Mouse (Mus musculus): ENCODE data around the gene Ldb3.

The Ldb3 gene

DNA sequence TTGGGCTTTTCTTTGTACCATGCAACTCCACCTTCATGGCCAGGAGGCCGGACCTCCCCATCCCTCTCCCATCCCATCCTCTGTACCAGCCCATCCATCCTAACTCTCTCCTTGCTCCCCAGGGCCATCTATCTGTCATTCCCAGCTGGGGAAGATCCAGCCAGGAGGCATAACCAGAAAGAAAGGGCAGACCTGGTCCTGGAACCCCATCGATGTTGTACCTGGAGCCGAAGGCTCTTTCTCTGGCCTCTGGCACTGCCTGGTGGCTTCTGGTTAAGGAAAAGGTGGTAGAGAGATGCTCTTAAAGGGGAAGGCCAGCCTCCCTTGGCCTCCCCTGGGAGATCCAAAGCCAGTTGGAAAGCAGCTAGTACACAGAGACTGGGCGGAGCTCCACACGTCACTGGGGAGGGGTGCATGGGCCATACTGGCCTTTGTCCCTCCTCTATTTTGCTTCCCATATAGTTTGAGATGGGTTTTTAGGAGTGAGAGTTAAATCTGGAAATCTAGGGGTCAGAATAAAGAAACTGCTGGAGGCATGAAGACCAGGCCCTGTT is 1.6 kb upstream of the Ldb3 start:
- DNase-seq: peak; percentile 93

DNA sequence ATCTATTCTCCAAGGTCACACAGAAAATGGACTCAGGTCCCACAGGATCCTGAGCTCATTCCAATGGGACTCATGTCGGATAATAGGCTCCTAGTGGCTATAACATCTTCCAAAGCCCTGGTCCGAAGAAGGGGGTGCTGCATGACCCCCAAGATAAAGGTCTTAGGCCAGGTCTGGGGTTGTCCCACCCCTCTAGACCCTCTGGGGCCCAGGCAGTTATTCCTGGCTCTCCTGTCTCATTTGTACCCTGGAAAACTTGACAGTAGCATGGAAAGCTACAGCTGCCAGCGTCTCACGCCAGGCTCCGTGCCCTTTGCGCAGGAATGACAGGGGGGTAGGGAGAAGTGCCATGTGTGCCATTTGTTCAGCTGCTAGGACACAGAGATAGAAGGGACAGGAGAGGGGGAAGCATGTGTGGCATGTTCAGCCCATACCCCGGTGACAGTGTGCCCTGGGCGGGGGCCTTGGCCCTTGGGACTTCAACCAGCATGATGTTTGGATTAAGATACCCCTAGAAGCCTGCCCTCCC is 767 bp upstream of the Ldb3 start:
- DNase-seq: peak; percentile 97

DNA sequence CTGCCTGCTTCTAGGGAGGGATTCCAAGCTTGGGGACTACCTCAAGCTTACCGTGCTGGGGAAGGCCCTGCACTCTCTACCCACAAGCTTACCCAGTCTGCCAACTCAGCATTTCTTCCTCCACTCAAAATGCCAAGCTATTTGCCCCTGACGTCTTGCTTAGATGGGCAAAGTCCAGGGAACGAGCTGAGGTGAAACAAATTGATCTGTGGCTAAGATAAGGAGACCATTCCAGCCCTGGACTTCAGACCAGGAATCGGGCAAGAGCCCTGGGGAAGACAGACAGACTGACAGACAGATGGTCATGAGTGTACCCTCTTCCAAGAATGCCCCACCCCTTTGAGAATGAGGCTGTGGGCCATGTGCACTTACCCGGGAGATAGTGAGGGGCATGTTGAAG is 477 bp downstream of the Ldb3 start:
- DNase-seq: no peak

DNA sequence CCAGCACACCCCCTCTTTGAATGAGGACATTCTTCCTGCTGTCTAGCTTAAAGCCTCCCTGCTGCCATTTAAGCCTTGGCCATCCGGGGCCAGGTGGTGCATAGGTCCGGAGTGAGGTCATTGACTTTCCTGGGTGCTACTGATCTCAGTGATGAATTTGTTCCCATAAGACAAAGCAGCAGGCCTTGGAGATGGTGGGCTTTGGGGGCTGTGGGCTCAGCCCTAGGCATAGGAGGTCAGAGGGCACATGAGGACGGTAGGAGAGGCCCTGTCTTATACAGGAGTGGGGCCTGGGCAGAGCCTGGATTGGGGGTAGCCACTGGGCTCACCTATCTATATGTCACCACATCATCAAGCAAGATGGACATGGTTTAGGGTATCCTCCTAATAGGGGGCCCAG is 1.6 kb downstream of the Ldb3 start:
- peak; percentile 90 for DNase-seq

DNA sequence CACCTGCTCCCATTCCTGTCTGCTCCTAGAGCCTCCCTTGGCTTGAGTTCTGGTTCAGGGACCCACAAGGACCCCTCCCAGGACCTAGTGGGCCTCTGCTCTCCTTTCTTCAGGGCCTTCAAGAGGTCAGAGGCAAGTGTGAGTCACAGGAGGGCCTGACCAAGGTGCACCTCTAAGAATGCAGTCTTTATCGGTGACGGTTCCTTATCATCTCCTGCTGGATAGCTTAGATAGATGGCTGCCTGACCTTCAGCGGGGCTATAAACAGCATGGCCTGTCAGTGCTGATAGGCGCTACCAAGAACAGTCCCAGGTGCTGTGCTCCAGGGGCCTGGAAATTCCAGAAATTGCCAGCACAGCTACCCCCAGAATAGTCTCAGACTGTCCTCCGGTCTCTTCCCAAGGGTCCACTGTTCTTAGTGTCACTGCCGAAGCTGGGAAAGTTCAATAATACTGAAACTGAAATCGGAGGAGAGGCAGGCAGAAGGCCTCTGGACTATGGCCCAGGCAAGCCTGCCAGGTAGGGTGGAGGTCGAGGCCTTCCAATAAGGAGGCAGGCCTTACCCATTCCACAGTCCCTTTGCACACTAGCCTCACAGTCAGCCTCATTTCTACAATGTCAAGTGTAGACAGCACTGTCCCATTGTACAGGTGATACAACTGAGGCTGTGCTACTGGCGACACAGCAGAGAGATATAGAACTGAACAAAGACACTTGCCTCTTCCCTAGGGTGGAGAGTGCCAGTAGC is 3.0 kb downstream of the Ldb3 start:
- DNase-seq: peak; percentile 91

DNA sequence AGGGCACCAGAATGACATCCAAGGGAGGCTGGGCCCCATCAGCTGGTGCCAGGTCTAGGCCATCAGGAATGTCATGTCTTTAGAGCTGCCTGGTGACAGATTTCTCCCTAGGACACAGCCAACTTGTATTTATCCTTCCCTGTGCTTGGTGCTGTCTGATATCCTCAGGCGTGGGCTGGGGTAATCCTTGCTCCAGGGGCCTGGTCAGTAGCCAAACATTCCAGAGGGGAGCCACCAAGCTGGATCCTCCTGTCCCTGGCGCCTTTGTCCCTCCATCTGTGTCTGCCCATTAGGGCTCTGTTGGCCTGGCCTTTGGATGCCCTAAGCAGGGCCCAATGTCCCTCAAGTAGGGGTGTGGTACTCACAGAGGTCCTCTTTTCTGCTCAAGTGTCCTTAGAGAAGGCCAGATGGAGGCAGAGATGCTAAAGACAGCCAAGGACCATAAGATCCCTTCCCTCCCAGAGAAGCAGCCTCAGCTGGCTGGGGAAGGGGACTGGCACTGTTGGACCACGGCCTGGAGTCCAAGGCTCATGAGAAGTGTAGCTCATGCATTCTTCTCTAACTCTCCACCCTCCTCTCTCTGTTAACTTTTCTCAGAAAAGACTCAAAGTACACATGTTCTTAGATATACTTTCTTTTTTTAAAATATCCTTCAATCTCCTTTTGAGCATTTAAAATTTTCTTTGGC is 5.6 kb downstream of the Ldb3 start:
- peak; percentile 98 for DNase-seq

DNA sequence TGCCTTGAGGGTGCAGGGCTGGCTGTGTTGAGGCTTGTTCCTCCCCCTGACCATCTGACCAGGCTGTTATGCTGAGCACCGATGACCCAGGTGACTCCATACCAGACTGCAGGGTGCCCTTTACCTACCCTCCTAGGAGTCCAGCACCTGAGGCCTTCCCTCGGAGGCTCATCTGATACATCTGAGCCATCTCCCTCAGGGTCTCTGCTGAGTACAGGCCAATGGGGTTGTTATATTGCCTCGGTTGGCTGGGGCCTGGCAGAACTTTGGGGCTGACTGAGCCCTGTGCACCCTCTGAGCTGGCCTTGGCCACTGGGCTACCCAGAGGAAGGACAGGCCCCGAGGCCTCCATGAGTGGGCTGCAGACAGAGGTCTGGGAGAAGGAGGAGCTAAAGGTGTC is 11.6 kb downstream of the Ldb3 start:
- DNase-seq: peak; percentile 90

DNA sequence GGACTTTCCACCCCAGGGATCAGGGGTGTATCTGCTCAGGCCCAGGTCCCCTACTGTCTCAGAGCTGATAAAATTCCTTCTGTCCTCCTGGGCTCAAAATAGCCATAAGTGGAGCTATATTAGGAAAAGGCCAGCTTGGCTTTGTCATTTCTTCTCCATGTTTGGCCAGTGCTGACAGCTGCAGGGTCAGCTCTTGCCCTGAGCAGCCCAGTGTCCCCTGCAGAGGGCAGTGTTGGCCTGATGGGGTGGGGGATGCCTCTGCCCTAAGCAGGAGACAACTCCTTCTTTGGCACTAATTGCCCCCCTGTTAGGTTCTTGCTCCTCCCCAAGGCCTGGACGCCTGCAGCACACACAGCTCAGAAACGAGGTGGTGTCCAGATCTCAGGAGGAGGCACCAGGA is 14.4 kb downstream of the Ldb3 start:
- peak; percentile 98 for DNase-seq

DNA sequence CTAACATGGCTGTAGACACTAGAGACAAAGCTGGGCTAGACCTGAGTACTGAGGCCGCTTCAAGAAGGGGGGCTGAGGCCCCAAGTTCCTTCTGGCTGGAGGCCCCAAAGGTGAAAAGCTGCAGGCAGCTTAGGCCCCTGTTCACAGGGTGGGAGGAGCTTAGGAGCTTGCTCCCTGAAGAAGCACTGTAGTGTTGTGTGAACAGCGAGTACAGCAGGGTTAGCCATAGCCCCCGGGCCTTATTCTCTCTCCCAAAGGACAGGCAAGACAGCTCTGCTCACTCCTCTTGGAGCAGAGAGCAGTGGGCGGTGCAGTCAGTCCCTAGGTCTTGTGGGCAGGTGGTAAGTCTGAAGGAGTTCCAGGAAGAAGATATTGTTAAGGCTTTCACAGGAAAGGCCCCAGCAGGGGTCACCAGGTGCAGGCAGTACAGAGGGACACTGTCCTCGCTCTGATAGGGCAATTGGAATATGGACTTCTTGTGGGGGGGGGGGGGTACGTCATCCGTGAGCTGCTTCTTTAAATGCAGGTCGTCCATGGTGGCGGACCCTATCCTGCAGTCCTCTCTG is 15.1 kb downstream of the Ldb3 start:
- DNase-seq: peak; percentile 94

DNA sequence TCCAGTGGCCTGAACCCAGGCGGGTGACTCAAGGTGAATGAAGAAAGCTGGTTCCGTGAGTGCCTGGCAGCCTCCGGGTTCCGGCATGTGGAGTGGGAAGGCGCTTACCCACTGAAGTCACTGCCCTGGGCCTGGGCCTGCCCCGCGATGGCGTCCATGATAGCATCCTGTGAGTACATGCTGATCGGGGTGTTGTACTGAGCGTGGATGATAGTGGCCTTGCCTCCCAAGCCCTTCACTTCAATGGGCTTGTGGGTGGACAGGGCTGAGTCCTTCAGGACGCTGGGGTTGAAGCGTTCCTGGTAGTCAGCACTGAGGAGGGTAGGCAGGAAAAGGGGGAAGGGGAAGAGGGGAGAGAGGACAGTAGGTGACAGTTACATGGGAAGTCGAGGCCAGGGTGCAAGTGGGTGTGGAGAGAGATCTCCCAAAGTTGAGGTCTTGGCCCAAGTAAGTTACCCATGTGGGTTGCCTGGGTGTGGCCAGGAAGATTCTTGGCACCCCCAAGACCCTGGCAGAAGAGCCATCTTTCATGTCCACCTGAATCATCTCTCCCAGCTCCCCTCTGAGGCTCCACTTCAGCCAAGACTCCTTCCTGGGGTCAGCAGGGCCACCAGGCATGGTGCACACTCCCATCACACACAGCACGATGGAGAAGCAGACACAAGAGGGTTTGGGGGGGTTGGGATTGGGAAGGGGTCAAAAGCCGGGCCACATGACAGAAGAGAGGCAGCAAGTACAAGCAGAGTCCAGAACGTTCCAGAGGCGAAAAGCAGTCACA is 16.7 kb downstream of the Ldb3 start:
- DNase-seq: peak; percentile 95

DNA sequence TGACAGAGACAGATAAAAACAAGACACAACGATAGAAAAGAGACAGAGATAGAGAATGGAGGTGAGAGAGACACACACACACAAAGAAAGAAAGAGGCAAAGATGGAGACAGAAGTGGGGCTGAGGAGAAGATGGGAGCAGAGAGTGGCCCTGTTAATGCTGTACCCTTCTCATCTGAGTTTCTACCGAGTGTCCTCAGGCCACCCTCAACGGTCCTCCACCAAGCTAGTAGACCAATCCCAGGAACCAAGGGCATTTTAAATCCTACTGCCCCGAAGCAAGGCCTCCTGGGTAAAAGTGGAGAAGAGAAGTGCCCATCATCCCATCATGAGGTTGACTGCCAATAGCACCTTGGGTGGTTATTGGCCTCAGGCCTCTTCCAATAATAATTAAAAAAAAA is 17.6 kb downstream of the Ldb3 start:
- DNase-seq: no peak

DNA sequence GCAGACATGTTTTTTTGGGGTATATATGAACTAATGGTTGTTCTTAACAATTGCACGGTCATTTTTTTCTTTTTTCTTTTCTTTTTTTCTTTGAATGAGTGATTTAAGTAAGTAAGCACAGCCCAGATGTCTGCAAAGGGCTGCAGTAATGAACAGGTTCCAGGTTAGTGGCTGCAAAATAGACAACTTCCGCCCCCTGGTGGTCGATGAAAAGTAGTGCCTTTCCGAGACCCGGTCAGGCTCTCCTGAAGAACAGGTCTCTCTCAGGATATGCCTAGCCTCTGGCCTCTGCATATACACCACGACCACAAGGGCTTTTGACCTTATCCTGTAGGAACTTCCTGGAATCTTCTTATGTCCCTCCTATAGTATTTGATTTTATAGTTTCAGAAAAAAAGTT is 18.2 kb downstream of the Ldb3 start:
- DNase-seq: peak; percentile 96

DNA sequence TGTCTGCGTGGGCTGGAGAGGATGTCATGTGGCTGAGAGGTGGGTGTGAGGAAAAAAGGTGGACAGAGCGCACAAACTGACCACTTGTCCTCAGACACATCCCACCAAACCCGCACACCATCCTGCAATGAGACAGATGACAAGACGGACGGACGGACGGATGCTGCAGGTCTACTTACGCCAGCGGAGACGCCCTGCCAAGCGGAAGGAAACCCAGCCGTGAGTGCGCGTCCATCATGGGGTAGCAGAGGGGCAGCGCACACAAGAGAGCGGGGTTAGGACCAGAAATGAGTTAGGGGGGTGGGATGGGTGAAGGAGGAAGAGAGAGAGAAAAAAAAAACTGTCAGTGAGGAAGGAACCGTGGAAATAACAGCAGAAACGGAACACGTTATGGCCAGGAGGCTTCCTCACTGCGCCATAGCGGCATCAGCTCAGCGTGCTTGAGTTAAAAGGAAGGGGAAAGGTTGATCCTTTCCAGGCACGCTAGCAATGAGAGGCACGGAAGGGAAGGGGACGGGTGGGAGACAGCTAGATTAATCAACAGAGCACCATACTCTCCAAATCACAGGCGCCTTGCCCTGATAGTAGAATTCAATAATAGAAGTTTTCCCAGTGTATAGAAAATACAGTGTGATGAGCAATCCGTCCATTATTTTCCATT is 18.8 kb downstream of the Ldb3 start:
- DNase-seq: peak; percentile 92

DNA sequence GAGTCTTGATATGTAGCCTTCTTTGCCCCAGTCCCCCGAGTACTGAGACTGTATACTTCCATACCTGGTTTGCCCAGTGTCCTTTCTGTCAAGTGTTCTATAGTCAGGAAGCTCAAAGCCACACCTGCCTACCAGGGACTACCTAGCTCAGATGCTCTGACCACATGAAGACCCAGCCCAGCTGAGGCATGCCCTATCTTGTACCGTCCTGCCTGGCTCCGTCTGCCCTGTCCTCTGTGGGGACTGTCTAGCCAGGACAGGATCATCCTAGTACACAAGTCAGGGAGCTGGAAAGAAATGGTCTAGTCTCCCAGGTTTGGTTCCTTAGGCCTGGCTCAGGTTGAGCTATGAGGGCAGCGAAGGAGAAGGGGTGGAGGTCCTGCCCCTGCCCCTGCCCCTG is 19.9 kb downstream of the Ldb3 start:
- peak; percentile 92 for DNase-seq

DNA sequence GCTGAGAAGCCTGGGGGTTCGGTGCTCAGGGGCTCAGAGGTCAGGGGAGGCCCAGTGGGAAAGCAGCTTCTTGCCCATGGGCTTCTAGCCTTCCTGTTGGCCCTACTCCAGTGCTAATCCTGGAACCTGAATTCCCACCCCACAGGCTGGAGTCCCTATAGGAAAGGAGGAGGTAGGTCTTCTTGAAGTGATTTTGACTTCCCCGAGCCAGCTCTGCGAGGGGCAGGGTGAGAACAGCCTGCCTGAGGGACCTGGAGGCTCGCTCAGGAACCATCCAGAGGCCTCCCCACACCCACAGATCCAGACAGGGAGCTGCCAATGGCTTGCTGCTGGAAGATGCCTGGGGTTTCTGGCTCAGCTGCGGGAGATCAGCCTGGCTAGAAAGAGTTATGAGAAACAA is 20.8 kb downstream of the Ldb3 start:
- peak; percentile 94 for DNase-seq

DNA sequence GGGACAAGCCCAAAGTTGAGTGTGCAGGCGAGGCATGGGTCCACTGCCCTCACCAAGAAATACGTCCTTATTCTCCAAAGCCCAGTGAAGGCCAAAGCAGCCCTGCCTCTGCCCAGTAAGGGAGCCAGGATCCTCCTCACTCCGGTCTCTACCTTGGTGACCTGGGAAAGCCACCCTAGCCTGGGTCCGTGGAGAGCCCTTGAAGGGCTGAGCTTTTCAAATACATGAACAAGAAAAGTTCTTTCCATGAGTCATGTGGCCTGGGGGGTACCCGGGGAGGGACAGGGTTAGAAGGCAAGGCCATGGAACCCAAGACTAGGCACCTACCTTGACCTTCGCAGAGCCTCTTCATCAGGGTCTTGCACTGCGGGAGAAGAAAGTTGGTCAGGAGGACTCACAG is 22.0 kb downstream of the Ldb3 start:
- DNase-seq: peak; percentile 94

DNA sequence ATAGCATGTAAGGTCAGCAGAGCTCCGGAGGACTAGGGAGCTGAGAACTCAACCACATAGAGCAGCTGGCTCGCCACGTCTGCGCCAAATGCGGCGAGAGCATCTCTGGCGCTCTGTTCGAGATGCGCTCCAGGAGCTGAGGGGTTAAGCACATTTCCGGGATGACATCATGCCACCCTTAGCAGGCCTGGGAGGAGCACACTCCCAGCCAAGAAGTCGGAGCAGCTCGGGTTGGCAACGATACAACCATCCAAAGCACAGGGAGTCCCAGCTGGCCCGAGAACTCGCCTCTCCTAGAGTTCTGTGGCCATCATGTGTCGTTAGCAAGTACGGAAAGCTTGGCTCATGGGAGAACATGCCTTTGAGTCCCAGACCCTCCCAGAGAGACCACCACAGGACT is 22.8 kb downstream of the Ldb3 start:
- DNase-seq: peak; percentile 98

DNA sequence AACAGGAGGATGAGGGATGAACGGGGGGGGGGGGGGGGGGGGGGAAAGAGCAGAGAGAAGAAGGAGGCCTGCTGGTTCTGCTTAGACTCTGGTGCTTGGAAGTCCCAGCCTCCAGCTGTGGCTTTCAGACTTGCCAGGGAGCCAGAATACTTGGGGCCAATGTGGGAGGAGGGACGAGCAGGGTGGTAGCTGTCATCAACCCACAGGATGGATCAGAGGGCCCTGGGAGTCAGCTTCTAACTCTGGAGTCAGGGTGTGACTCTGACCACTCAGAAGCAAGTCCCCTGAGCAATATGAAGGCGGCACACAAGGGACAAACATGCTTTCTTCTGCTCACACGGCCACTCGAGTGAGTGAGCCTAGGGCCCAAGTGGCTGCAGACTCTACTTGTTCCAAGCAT is 23.8 kb downstream of the Ldb3 start:
- DNase-seq: peak; percentile 99

DNA sequence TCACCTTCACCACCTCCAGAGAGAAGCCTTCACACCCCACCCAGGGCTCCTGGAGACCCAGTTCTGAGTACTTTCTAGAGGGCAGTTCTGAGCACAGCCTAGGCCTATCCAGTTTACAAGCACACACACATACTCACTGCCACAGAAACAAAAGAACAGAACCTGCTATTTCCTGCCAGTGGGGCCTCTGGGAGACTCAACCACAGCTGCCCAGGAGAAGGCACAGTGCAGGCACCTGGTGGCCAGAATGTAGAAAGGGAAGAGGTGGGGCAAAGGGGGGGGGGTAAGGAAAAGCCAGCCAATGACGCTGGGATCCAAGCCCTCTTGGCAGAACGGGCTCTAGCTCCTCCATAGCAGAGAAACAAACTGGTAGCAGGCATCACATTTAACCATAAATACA is 26.1 kb downstream of the Ldb3 start:
- no peak for DNase-seq

DNA sequence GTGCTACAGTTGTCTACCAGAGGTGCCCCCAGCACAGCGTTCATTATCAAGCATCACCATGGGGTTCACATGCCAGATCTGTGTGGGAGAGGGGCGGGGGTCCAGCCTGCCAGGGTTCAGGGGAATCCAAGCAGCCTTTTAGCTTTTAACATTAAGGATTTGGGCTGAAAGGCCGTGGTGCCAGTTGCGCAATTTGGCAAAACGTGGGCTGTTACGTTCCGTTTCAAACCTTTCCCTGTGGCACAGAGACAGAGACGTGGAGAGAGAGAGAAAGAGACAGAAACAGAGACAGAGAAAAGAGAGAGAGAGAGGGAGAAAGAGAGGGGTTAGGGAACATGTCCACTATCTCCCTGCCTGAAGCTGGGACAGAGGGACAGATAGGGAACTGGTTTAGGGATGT is 26.8 kb downstream of the Ldb3 start:
- DNase-seq: no peak

DNA sequence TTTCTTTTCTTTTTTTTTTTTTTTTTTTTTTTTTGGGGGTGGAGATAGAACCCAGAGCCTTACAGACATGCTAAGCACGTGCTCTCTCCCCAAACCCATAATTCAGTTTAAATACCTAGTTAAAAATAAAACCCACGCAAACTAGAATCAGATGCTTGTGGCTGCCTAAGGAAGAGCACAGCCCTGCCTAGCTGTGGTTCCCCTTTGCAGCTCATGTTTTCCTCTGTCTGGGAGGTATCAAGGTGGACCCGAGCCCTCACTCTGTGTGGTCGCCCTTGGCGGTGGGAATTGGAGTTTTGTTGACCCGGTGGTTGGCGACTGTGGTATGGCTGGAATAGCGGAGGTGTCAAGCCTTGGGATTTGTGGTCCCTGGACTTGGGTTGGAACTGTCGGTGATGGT is 29.5 kb downstream of the Ldb3 start:
- DNase-seq: peak; percentile 86

DNA sequence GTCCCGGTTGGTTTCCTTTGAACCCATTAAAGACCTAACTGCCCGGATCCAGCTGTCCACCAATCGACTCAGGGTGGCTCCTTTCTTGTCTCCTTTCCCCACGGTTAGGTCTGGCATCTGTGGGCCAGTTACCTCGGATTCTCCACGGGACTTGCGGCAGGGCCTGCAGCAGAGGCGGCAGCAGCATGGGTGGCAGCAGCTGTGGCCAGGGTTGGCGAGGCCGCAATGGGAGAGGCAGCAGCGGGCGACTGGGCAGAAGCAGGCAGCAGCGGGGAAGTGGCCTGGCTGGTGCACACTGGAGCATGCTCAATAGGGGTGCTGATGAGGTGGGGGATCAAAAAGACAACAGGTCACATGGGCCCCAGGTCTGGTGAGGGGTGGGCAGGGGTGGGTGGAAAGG is 33.3 kb downstream of the Ldb3 start:
- peak; percentile 93 for DNase-seq
